Mouse (Mus musculus) liver, embryonic 11.5 days (tissue): ENCODE data around the gene Rasa4. TPM values are rescaled to one million over a fixed set of nuclear protein-coding genes. Genes with fewer than 3 reads are reported as not detected.

Source experiments
- ATAC-seq: fragments of 200-750 bp; cut with Nextera tagmentation; replicated peaks from 2 replicates; pipeline ENCODE4 v1.8.0; 2017; ENCODE audit warnings: moderate number of reproducible peaks, mild to moderate bottlenecking, moderate TSS enrichment, moderate library complexity; ENCODE audit not compliant: low FRiP score
- DNase-seq: peaks from one replicate; pipeline ENCODE4 v3.0.0-alpha.2; 2017; ENCODE audit warnings: low spot score
- H3K27ac ChIP-seq: fragments of 300-500 bp; sonication (generic); 2 replicates; pipeline ENCODE4 v1.5.1; 2014; ENCODE audit warnings: mild to moderate bottlenecking, low read depth, low read length, control low read depth
- H3K27me3 ChIP-seq: fragments of 300-500 bp; sonication (generic); replicated peaks from 2 replicates; pipeline ENCODE4 v1.6.1; 2014; ENCODE audit warnings: low read length, mixed read lengths; ENCODE audit not compliant: control insufficient read depth, insufficient read depth
- H3K36me3 ChIP-seq: fragments of 300-500 bp; sonication (generic); 2 replicates; pipeline ENCODE4 v1.6.1; 2014; ENCODE audit warnings: mild to moderate bottlenecking, low read length, moderate library complexity, mixed read lengths; ENCODE audit not compliant: control insufficient read depth, insufficient read depth
- H3K4me1 ChIP-seq: fragments of 300-500 bp; sonication (generic); replicated peaks from 2 replicates; pipeline ENCODE4 v1.6.1; 2014; ENCODE audit warnings: low read length, mixed read lengths; ENCODE audit not compliant: control insufficient read depth, insufficient read depth
- H3K4me2 ChIP-seq: fragments of 300-500 bp; sonication (generic); 2 replicates; pipeline ENCODE4 v1.6.1; 2014; ENCODE audit warnings: mild to moderate bottlenecking, control low read depth, moderate library complexity
- H3K4me3 ChIP-seq: fragments of 300-500 bp; sonication (generic); 2 replicates; pipeline ENCODE4 v1.5.1; 2014; ENCODE audit warnings: low read depth, low read length, control low read depth
- H3K9ac ChIP-seq: fragments of 300-500 bp; sonication (generic); 2 replicates; pipeline ENCODE4 v1.6.1; 2014; ENCODE audit warnings: low read depth, low read length, control low read depth
- H3K9me3 ChIP-seq: fragments of 300-500 bp; sonication (generic); 2 replicates; pipeline ENCODE4 v1.6.1; 2016; ENCODE audit warnings: low read length, inconsistent platforms, mixed read lengths; ENCODE audit not compliant: control insufficient read depth
- WGBS: fragments of 180-500 bp; shearing (Covaris S2); extraction: QIAGEN DNeasy Blood & Tissue Kit; methylation state at CpG from one replicate; pipeline ENCODE4 v1.1.7; 2014; 5-methylcytosine and 5-hydroxymethylcytosine counted together
- polyA plus RNA-seq: library from polyadenylated mRNA; unstranded; fragments of >200 nt; fragmentation: Nextera tagmentation; extraction: Ambion mirVana; gene quantifications from 2 replicates; pipeline ENCODE4 v1.2.1, GENCODE M21; 2014

The Rasa4 gene
- polyA plus RNA-seq, 1 experiment from 2014 or later: 1.7 TPM

- 64% methylated on average over 5 of the region's 5 CpGs for WGBS
- DNase-seq: no peak
- Histone ChIP-seq H3K27ac (no peak overlapping the region), H3K4me1 (no peaks in the 10 kb centered on the region), H3K9ac (no peak overlapping the region), H3K4me3 (no peak overlapping the region), H3K36me3 (no peaks in the 10 kb centered on the region), H3K9me3 (no peaks in the 10 kb centered on the region), H3K27me3 (peaks cover 4% of the 10 kb centered on the region), H3K4me2 (no peak overlapping the region)
- no peak for ATAC-seq
These were observed 8.2 kb downstream of the Rasa4 start for GRCm38 (mm10) chr5:136091927-136092326.

- DNase-seq (no peak), ATAC-seq (0 out of 2 replicates have a peak, but pooled peaks have one; percentile 34)
- no peak overlapping the region for H3K4me2 ChIP-seq
- no peak overlapping the region for H3K4me3 ChIP-seq
- 42% methylated on average over 8 of the region's 8 CpGs for WGBS
- H3K9me3 ChIP-seq: no peaks in the 10 kb centered on the region
- H3K27me3 ChIP-seq: peaks cover 4% of the 10 kb centered on the region
- no peaks in the 10 kb centered on the region for H3K36me3 ChIP-seq
- H3K9ac ChIP-seq: no peak overlapping the region
- no peaks in the 10 kb centered on the region for H3K4me1 ChIP-seq
- no peak overlapping the region for H3K27ac ChIP-seq
These were observed 10.7 kb downstream of the Rasa4 start for GRCm38 (mm10) chr5:136094249-136095010.

DNA sequence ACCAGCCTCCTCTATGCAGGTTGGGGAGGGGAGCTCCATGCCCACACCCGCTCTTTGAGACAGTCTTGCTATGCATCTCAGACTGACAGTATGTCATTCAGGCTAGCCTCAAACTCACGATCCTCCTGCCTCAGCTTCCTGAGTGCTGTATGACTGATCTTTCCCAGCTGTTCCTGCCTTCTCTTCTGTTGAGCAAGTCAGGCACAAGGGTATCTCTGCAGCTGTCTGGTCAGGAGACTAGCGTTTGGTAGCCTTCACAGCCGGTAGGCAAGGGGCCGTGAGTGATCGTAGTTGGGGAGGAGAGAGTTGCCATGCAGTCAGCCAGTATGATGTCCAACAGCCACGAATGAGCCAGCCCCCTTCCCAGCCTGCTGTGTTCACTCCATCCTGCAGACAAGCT is 11.4 kb downstream of the Rasa4 start:
- no peak for ATAC-seq
- H3K4me2 ChIP-seq: no peak overlapping the region
- no peaks in the 10 kb centered on the region for H3K4me1 ChIP-seq
- H3K9me3 ChIP-seq: no peaks in the 10 kb centered on the region
- no peaks in the 10 kb centered on the region for H3K36me3 ChIP-seq
- no peak overlapping the region for H3K27ac ChIP-seq
- H3K27me3 ChIP-seq: peaks cover 4% of the 10 kb centered on the region; the same call in 1 of the 2 replicates
- no peak overlapping the region for H3K4me3 ChIP-seq
- DNase-seq: no peak
- H3K9ac ChIP-seq: no peak overlapping the region
- WGBS: 62% methylated on average over 7 of the region's 7 CpGs

GRCm38 (mm10) chr5:136098536-136098935 is 14.8 kb downstream of the Rasa4 start:
- H3K27me3 ChIP-seq: no peaks in the 10 kb centered on the region; the same call in 1 of the 2 replicates
- no peak for DNase-seq
- no peak overlapping the region for H3K4me2 ChIP-seq
- H3K4me1 ChIP-seq: peaks cover 4% of the 10 kb centered on the region
- H3K36me3 ChIP-seq: no peaks in the 10 kb centered on the region
- no peaks in the 10 kb centered on the region for H3K9me3 ChIP-seq
- no peak overlapping the region for H3K4me3 ChIP-seq
- ATAC-seq: no peak
- H3K27ac ChIP-seq: no peak overlapping the region
- 78% methylated on average over 10 of the region's 10 CpGs for WGBS
- no peak overlapping the region for H3K9ac ChIP-seq

DNA sequence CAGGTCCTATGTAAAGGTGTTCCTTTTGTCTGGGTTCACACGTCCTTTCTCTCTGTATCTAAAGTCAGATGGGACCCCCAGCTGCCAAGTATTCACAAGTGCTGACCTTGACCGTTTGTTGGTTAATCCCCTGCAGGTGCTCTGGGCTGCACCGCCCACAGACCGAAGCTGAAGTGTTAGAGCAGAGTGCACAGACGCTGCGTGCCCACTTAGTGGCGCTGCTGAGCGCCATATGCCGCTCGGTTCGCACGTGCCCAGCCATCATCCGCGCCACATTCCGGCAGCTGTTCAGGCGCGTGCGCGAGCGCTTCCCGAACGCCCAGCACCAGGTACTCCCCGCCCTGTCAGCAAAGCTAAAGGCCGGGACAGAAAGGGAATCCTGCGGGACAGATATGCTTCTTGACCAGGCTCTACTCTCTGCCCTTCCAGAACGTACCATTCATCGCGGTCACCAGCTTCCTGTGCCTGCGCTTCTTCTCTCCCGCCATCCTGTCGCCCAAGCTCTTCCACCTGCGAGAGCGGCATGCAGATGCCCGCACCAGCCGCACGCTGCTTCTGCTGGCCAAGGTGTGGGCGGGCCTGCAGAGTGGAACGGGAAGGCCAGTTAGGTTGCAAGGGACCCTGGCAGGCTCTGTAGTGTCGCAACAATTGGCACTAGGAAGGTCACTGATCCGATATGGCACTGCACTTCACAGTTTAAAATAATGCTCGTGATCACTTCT is 18.5 kb downstream of the Rasa4 start:
- peaks cover 4% of the 10 kb centered on the region for H3K4me1 ChIP-seq
- H3K9ac ChIP-seq: peak overlapping the region; percentile 62
- WGBS: 7% methylated on average over 41 of the region's 41 CpGs
- H3K4me3 ChIP-seq: peak overlapping the region; percentile 42
- ATAC-seq: peak; percentile 81
- no peaks in the 10 kb centered on the region; the same call in 1 of the 2 replicates for H3K27me3 ChIP-seq
- H3K9me3 ChIP-seq: no peaks in the 10 kb centered on the region
- DNase-seq: peak; percentile 81
- H3K4me2 ChIP-seq: peak overlapping the region; percentile 83
- no peaks in the 10 kb centered on the region for H3K36me3 ChIP-seq
- no peak overlapping the region for H3K27ac ChIP-seq

DNA sequence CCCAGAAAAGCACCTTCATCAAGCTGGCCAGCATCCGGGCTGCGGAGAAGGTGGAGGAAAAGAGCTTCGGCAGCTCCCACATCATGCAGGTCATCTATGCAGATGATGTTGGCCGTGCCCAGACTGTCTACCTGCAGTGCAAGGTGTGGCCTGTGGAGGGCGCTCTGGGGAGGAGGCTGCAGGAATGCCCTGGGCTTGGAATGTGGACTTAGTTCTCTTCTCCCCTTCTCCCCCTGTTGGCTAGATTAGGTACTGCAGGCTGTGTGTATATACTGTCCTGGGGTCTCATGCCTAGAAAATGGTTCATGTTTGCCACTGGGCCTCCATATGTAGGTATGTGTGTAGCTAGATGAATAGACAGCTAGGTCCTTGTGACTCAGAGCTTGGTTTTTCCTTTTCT is 20.8 kb downstream of the Rasa4 start:
- H3K9ac ChIP-seq: no peak overlapping the region
- no peaks in the 10 kb centered on the region for H3K9me3 ChIP-seq
- H3K4me3 ChIP-seq: no peak overlapping the region
- H3K27me3 ChIP-seq: no peaks in the 10 kb centered on the region; the same call in 1 of the 2 replicates
- H3K4me1 ChIP-seq: peaks cover 4% of the 10 kb centered on the region
- ATAC-seq (no peak), DNase-seq (no peak)
- H3K27ac ChIP-seq: no peak overlapping the region
- no peak overlapping the region for H3K4me2 ChIP-seq
- WGBS: 87% methylated on average over 5 of the region's 5 CpGs
- H3K36me3 ChIP-seq: no peaks in the 10 kb centered on the region

GRCm38 (mm10) chr5:136108486-136108885 is 24.8 kb downstream of the Rasa4 start:
- Histone ChIP-seq H3K27me3 (no peaks in the 10 kb centered on the region; the same call in 1 of the 2 replicates), H3K4me2 (no peak overlapping the region), H3K9me3 (no peaks in the 10 kb centered on the region), H3K4me1 (no peaks in the 10 kb centered on the region), H3K4me3 (no peak overlapping the region), H3K9ac (no peak overlapping the region), H3K27ac (no peak overlapping the region), H3K36me3 (no peaks in the 10 kb centered on the region)
- DNase-seq (no peak), ATAC-seq (no peak)
- WGBS: 45% methylated on average over 2 of the region's 2 CpGs

- WGBS: 70% methylated on average over 3 of the region's 3 CpGs
- Histone ChIP-seq H3K4me1 (no peaks in the 10 kb centered on the region), H3K27ac (no peak overlapping the region), H3K4me3 (no peak overlapping the region), H3K36me3 (no peaks in the 10 kb centered on the region), H3K27me3 (no peaks in the 10 kb centered on the region; the same call in 1 of the 2 replicates), H3K4me2 (no peak overlapping the region), H3K9me3 (no peaks in the 10 kb centered on the region), H3K9ac (no peak overlapping the region)
- no peak for ATAC-seq
- DNase-seq: no peak
These were observed 25.3 kb downstream of the Rasa4 start for GRCm38 (mm10) chr5:136109042-136109441.
